Mouse (Mus musculus) myocyte (in vitro differentiated cells): Measurements from ENCODE around the gene Unc5b. TPM values are rescaled to one million over a fixed set of nuclear protein-coding genes. Genes with fewer than 3 reads are reported as not detected.
A peak's percentile ranks its signal among the peaks of the same experiment; 100 is the strongest.

Experiments
- H3K27me3 ChIP-seq: one replicate; pipeline ENCODE4 v1.6.1; 2011; ENCODE audit not compliant: control insufficient read depth, insufficient read depth, insufficient read length
- H3K36me3 ChIP-seq: one replicate; pipeline ENCODE4 v1.6.1; 2011; ENCODE audit not compliant: control insufficient read depth, insufficient read depth
- H3K4me2 ChIP-seq: one replicate; pipeline ENCODE4 v1.6.1; 2011; ENCODE audit warnings: low read depth, control low read depth
- H3K4me3 ChIP-seq: one replicate; pipeline ENCODE4 v1.5.1; 2011; ENCODE audit warnings: mild to moderate bottlenecking, control low read depth, moderate library complexity
- H3K79me2 ChIP-seq: one replicate; pipeline ENCODE4 v1.6.1; 2011; ENCODE audit not compliant: control insufficient read depth, insufficient read depth
- H3ac ChIP-seq: one replicate; pipeline ENCODE4 v1.6.1; 2011; ENCODE audit not compliant: control insufficient read depth, insufficient read length
- CEBPB ChIP-seq: IDR thresholded peaks from 2 replicates; pipeline ENCODE4 v1.6.1; 2011; ENCODE audit warnings: mild to moderate bottlenecking, moderate library complexity; ENCODE audit not compliant: poor library complexity, insufficient read depth, severe bottlenecking
- E2F4 ChIP-seq: IDR thresholded peaks from one replicate; pipeline ENCODE4 v1.6.1; 2011; ENCODE audit warnings: mild to moderate bottlenecking, control low read depth, moderate library complexity; ENCODE audit not compliant: insufficient read depth
- MAX ChIP-seq: IDR thresholded peaks from one replicate; pipeline ENCODE4 v1.6.1; 2011; ENCODE audit warnings: low read depth, mild to moderate bottlenecking, control low read depth
- MYOD1 ChIP-seq, 3 experiments: IDR thresholded peaks; one replicate each; pipeline ENCODE4 v1.6.1; 2011; ENCODE audit warnings: control low read depth in 2 of 3, low read depth in 2 of 3, mild to moderate bottlenecking in 2 of 3, moderate library complexity in 1 of 3; ENCODE audit not compliant: insufficient read length in 2 of 3, control insufficient read depth in 1 of 3
- MYOG ChIP-seq, 3 experiments: IDR thresholded peaks; one replicate each; pipeline ENCODE4 v1.6.1; 2011; ENCODE audit warnings: control low read depth in 2 of 3, low read depth in 2 of 3, mild to moderate bottlenecking in 2 of 3; ENCODE audit not compliant: insufficient read length in 2 of 3, control insufficient read depth in 1 of 3, insufficient read depth in 1 of 3
- POLR2A ChIP-seq: IDR thresholded peaks from one replicate; pipeline ENCODE4 v1.6.1; 2011; ENCODE audit warnings: low read depth, mild to moderate bottlenecking, control low read depth, moderate library complexity; ENCODE audit not compliant: insufficient read length
- POLR2AphosphoS2 ChIP-seq: IDR thresholded peaks from one replicate; pipeline ENCODE4 v1.6.1; 2011; ENCODE audit warnings: low read depth, control low read depth; ENCODE audit not compliant: insufficient read length
- REST ChIP-seq: IDR thresholded peaks from one replicate; pipeline ENCODE4 v1.6.1; 2011; ENCODE audit warnings: mild to moderate bottlenecking, control low read depth, moderate library complexity; ENCODE audit not compliant: insufficient read depth, insufficient read length
- SRF ChIP-seq: IDR thresholded peaks from one replicate; pipeline ENCODE4 v1.6.1; 2011; ENCODE audit warnings: low read depth; ENCODE audit not compliant: control insufficient read depth, insufficient read length
- TCF12 ChIP-seq: IDR thresholded peaks from one replicate; pipeline ENCODE4 v1.6.1; 2011; ENCODE audit warnings: mild to moderate bottlenecking, control low read depth; ENCODE audit not compliant: poor library complexity, insufficient read depth, severe bottlenecking
- TCF3 ChIP-seq: IDR thresholded peaks from one replicate; pipeline ENCODE4 v1.6.1; 2011; ENCODE audit warnings: low read depth, control low read depth; ENCODE audit not compliant: insufficient read length
- USF1 ChIP-seq: IDR thresholded peaks from one replicate; pipeline ENCODE4 v1.6.1; 2011; ENCODE audit warnings: low read depth, mild to moderate bottlenecking, control low read depth, moderate library complexity
- polyA plus RNA-seq: library from polyadenylated mRNA; unstranded; fragments of >200 nt; fragmentation: generic; extraction: Trizol; gene quantifications from one replicate; pipeline ENCODE4 v1.2.1, GENCODE M21; 2012; ENCODE audit warnings: missing spikeins

Unc5b gene
- polyA plus RNA-seq, 1 experiment: 91.9 TPM

GRCm38 (mm10) chr10:60753941-60754340, 77.4 kb downstream of the Unc5b start:
- H3K4me3 ChIP-seq: no peak overlapping the region
- H3K79me2 ChIP-seq: no peaks in the 10 kb centered on the region
- no peak overlapping the region for H3K4me2 ChIP-seq
- no peak overlapping the region for H3ac ChIP-seq
- H3K27me3 ChIP-seq: no peaks in the 10 kb centered on the region
- TF ChIP-seq E2F4 (no peak), MYOG (IDR thresholded peaks at IDR 0.05; ENCODE audit: control insufficient read depth in 1 of 3, insufficient read depth in 1 of 3, insufficient read length in 2 of 3, low read depth in 2 of 3) (no peak), USF1 (no peak), TCF3 (no peak), MYOD1 (IDR thresholded peaks at IDR 0.05; ENCODE audit: control insufficient read depth in 1 of 3, insufficient read length in 2 of 3, low read depth in 2 of 3) (no peak), MAX (no peak), REST (no peak), SRF (no peak), CEBPB (no peak), POLR2A (no peak), POLR2AphosphoS2 (no peak), TCF12 (no peak)
- H3K36me3 ChIP-seq: no peaks in the 10 kb centered on the region

- Histone ChIP-seq H3K36me3 (no peaks in the 10 kb centered on the region), H3K4me2 (peak overlapping the region; percentile 58), H3K79me2 (no peaks in the 10 kb centered on the region), H3K27me3 (no peaks in the 10 kb centered on the region), H3K4me3 (peak overlapping the region; percentile 49), H3ac (no peak overlapping the region)
- TF ChIP-seq USF1 (no peak), CEBPB (no peak), POLR2A (no peak), E2F4 (no peak), POLR2AphosphoS2 (no peak), MYOD1 (IDR thresholded peaks at IDR 0.05; ENCODE audit: control insufficient read depth in 1 of 3, insufficient read length in 2 of 3, low read depth in 2 of 3) (no peak), SRF (no peak), MAX (no peak), MYOG (IDR thresholded peaks at IDR 0.05; ENCODE audit: control insufficient read depth in 1 of 3, insufficient read depth in 1 of 3, insufficient read length in 2 of 3, low read depth in 2 of 3) (no peak), TCF12 (no peak), REST (no peak), TCF3 (no peak)
Observed at GRCm38 (mm10) chr10:60753261-60753660, 78.1 kb downstream of the Unc5b start.

GRCm38 (mm10) chr10:60752040-60753020, 79.1 kb downstream of the Unc5b start, which contains the start of gene Slc29a3:
Gene Slc29a3 (minus strand): TSS chr10:60752794.
- peak within 1 kb of the TSS; percentile 15 for H3ac ChIP-seq
- H3K79me2 ChIP-seq: no peaks in the 10 kb centered on the region
- peak within 1 kb of the TSS; percentile 49 for H3K4me3 ChIP-seq
- TF ChIP-seq MYOD1 (IDR thresholded peaks at IDR 0.05; ENCODE audit: control insufficient read depth in 1 of 3, insufficient read length in 2 of 3, low read depth in 2 of 3): peak in 1 of 3 experiments; percentile 35
- peak; percentile 99 for TF ChIP-seq POLR2A
- TF ChIP-seq POLR2AphosphoS2: peak; percentile 98
- TF ChIP-seq MYOG (IDR thresholded peaks at IDR 0.05; ENCODE audit: control insufficient read depth in 1 of 3, insufficient read depth in 1 of 3, insufficient read length in 2 of 3, low read depth in 2 of 3): peak in 1 of 3 experiments; percentile 20
- no peak for TF ChIP-seq REST
- TF ChIP-seq CEBPB: no peak
- no peaks in the 10 kb centered on the region for H3K36me3 ChIP-seq
- H3K4me2 ChIP-seq: peak within 1 kb of the TSS; percentile 91
- no peaks in the 10 kb centered on the region for H3K27me3 ChIP-seq

- no peaks in the 10 kb centered on the region for H3K27me3 ChIP-seq
- no peaks in the 10 kb centered on the region for H3K36me3 ChIP-seq
- H3K4me2 ChIP-seq: no peak overlapping the region
- no peak overlapping the region for H3K4me3 ChIP-seq
- H3K79me2 ChIP-seq: no peaks in the 10 kb centered on the region
- no peak for TF ChIP-seq MYOG (IDR thresholded peaks at IDR 0.05; ENCODE audit: control insufficient read depth in 1 of 3, insufficient read depth in 1 of 3, insufficient read length in 2 of 3, low read depth in 2 of 3)
- no peak for TF ChIP-seq SRF
- no peak for TF ChIP-seq POLR2AphosphoS2
- TF ChIP-seq CEBPB: peak; percentile 29; the same call in 1 of the 2 replicates
- no peak for TF ChIP-seq E2F4
- H3ac ChIP-seq: no peak overlapping the region
Observed at GRCm38 (mm10) chr10:60747667-60748212, 83.6 kb downstream of the Unc5b start.
